Mouse (Mus musculus) embryonic facial prominence, embryonic 11.5 days (tissue): ENCODE measurements around the gene Muc4. TPM values are rescaled to one million over a fixed set of nuclear protein-coding genes. Genes with fewer than 3 reads are reported as not detected.

ENCODE experiments used
- ATAC-seq: fragments of 200-750 bp; cut with Nextera tagmentation; replicated peaks from 2 replicates; pipeline ENCODE4 v1.8.0; 2017; ENCODE audit warnings: low read depth; ENCODE audit not compliant: insufficient number of reproducible peaks, low FRiP score, low TSS enrichment
- DNase-seq: peaks from one replicate; pipeline ENCODE4 v3.0.0-alpha.2; 2015; ENCODE audit warnings: low spot score
- H3K27ac ChIP-seq: fragments of 300-500 bp; sonication (generic); replicated peaks from 2 replicates; pipeline ENCODE4 v1.5.1; 2014; ENCODE audit warnings: mild to moderate bottlenecking, low read depth, low read length, control low read depth
- H3K27me3 ChIP-seq: fragments of 300-500 bp; sonication (generic); 2 replicates; pipeline ENCODE4 v1.6.1; 2014; ENCODE audit warnings: mild to moderate bottlenecking, low read length, moderate library complexity, mixed read lengths; ENCODE audit not compliant: control insufficient read depth, insufficient read depth
- H3K36me3 ChIP-seq: fragments of 300-500 bp; sonication (generic); replicated peaks from 2 replicates; pipeline ENCODE4 v1.6.1; 2014; ENCODE audit warnings: low read depth, mild to moderate bottlenecking, low read length, moderate library complexity, mixed read lengths; ENCODE audit not compliant: control insufficient read depth, insufficient read depth
- H3K4me1 ChIP-seq: fragments of 300-500 bp; sonication (generic); 2 replicates; pipeline ENCODE4 v1.6.1; 2014; ENCODE audit warnings: low read length, mixed read lengths; ENCODE audit not compliant: control insufficient read depth, insufficient read depth
- H3K4me2 ChIP-seq: fragments of 300-500 bp; sonication (generic); 2 replicates; pipeline ENCODE4 v1.6.1; 2014; ENCODE audit warnings: low read depth, mild to moderate bottlenecking, control low read depth, low read length, moderate library complexity
- H3K4me3 ChIP-seq: fragments of 300-500 bp; sonication (generic); 2 replicates; pipeline ENCODE4 v1.5.1; 2014; ENCODE audit warnings: low read depth, low read length, control low read depth
- H3K9ac ChIP-seq: fragments of 300-500 bp; sonication (generic); replicated peaks from 2 replicates; pipeline ENCODE4 v1.6.1; 2014; ENCODE audit warnings: mild to moderate bottlenecking, control low read depth, low read length
- H3K9me3 ChIP-seq: fragments of 300-500 bp; sonication (generic); replicated peaks from 2 replicates; pipeline ENCODE4 v1.6.1; 2016; ENCODE audit warnings: mild to moderate bottlenecking, low read length, inconsistent platforms, mixed read lengths; ENCODE audit not compliant: control insufficient read depth
- WGBS: fragments of 180-500 bp; shearing (Covaris S2); extraction: QIAGEN DNeasy Blood & Tissue Kit; methylation state at CpG from one replicate; pipeline ENCODE4 v1.1.7; 2014; 5-methylcytosine and 5-hydroxymethylcytosine counted together
- polyA plus RNA-seq: library from polyadenylated mRNA; unstranded; fragments of >200 nt; fragmentation: Nextera tagmentation; extraction: Ambion mirVana; gene quantifications from 2 replicates; pipeline ENCODE4 v1.2.1, GENCODE M21; 2014

Gene Muc4
- polyA plus RNA-seq, 1 experiment from 2014 or later = not detected

- no peaks in the 10 kb centered on the region for H3K9me3 ChIP-seq
- H3K27ac ChIP-seq = no peak overlapping the region
- H3K27me3 ChIP-seq = no peaks in the 10 kb centered on the region
- WGBS = 96% methylated on average over 1 of the region's 1 CpGs
- H3K4me1 ChIP-seq = no peaks in the 10 kb centered on the region
- no peak overlapping the region for H3K4me3 ChIP-seq
- no peak for DNase-seq
- no peak overlapping the region for H3K9ac ChIP-seq
- H3K36me3 ChIP-seq = no peaks in the 10 kb centered on the region
- ATAC-seq = no peak
- no peak overlapping the region for H3K4me2 ChIP-seq
Observed at GRCm38 (mm10) chr16:32795177-32795576, 59.5 kb downstream of the Muc4 start.

- Histone ChIP-seq H3K36me3 (no peaks in the 10 kb centered on the region), H3K27me3 (no peaks in the 10 kb centered on the region), H3K9me3 (no peaks in the 10 kb centered on the region), H3K27ac (no peak overlapping the region), H3K9ac (no peak overlapping the region), H3K4me2 (no peak overlapping the region), H3K4me1 (no peaks in the 10 kb centered on the region), H3K4me3 (no peak overlapping the region)
- no peak for DNase-seq
- no peak for ATAC-seq
- 68% methylated on average over 14 of the region's 14 CpGs for WGBS
Observed at GRCm38 (mm10) chr16:32796676-32797425, 61.2 kb downstream of the Muc4 start.

- no peak within 1 kb of the TSS for H3K27ac ChIP-seq
- no peaks in the 10 kb centered on the region for H3K36me3 ChIP-seq
- no peaks in the 10 kb centered on the region for H3K4me1 ChIP-seq
- H3K4me2 ChIP-seq = no peak within 1 kb of the TSS
- WGBS = 89% methylated on average over 3 of the region's 3 CpGs
- no peak within 1 kb of the TSS for H3K4me3 ChIP-seq
- DNase-seq = no peak
- no peaks in the 10 kb centered on the region for H3K9me3 ChIP-seq
- no peaks in the 10 kb centered on the region for H3K27me3 ChIP-seq
- ATAC-seq = no peak
- no peak within 1 kb of the TSS for H3K9ac ChIP-seq
Observed at GRCm38 (mm10) chr16:32797426-32797689, 61.7 kb downstream of the Muc4 start, which contains the start of gene Muc20. Muc20 (minus strand) TSS chr16:32797435.

- no peaks in the 10 kb centered on the region for H3K27me3 ChIP-seq
- H3K9me3 ChIP-seq = no peaks in the 10 kb centered on the region
- no peak overlapping the region for H3K4me3 ChIP-seq
- no peak overlapping the region for H3K9ac ChIP-seq
- WGBS = 64% methylated on average over 6 of the region's 6 CpGs
- H3K4me1 ChIP-seq = no peaks in the 10 kb centered on the region
- no peak overlapping the region for H3K27ac ChIP-seq
- H3K4me2 ChIP-seq = no peak overlapping the region
- no peak for DNase-seq
- ATAC-seq = no peak
- H3K36me3 ChIP-seq = no peaks in the 10 kb centered on the region
Observed at GRCm38 (mm10) chr16:32803252-32803853, 67.7 kb downstream of the Muc4 start.

GRCm38 (mm10) chr16:32803901-32804300 is 68.2 kb downstream of the Muc4 start:
- Histone ChIP-seq H3K4me3 (no peak overlapping the region), H3K4me1 (no peaks in the 10 kb centered on the region), H3K9ac (no peak overlapping the region), H3K9me3 (no peaks in the 10 kb centered on the region), H3K4me2 (no peak overlapping the region), H3K27me3 (no peaks in the 10 kb centered on the region), H3K27ac (no peak overlapping the region), H3K36me3 (no peaks in the 10 kb centered on the region)
- DNase-seq (no peak), ATAC-seq (no peak)
- 45% methylated on average over 5 of the region's 5 CpGs for WGBS

GRCm38 (mm10) chr16:32805151-32805550 is 69.5 kb downstream of the Muc4 start:
- H3K4me3 ChIP-seq = no peak overlapping the region
- no peaks in the 10 kb centered on the region for H3K36me3 ChIP-seq
- no peak overlapping the region for H3K4me2 ChIP-seq
- no peaks in the 10 kb centered on the region for H3K27me3 ChIP-seq
- no peak overlapping the region for H3K27ac ChIP-seq
- ATAC-seq (no peak), DNase-seq (no peak)
- WGBS = 84% methylated on average over 7 of the region's 7 CpGs
- H3K4me1 ChIP-seq = no peaks in the 10 kb centered on the region
- no peaks in the 10 kb centered on the region for H3K9me3 ChIP-seq
- H3K9ac ChIP-seq = no peak overlapping the region

GRCm38 (mm10) chr16:32807408-32808185 is 71.9 kb downstream of the Muc4 start:
- WGBS = 54% methylated on average over 8 of the region's 8 CpGs
- ATAC-seq = no peak
- Histone ChIP-seq H3K4me2 (no peak overlapping the region), H3K27me3 (no peaks in the 10 kb centered on the region), H3K9me3 (no peaks in the 10 kb centered on the region), H3K4me1 (no peaks in the 10 kb centered on the region), H3K36me3 (no peaks in the 10 kb centered on the region), H3K4me3 (no peak overlapping the region), H3K27ac (no peak overlapping the region), H3K9ac (no peak overlapping the region)
- no peak for DNase-seq

- DNase-seq (no peak), ATAC-seq (no peak)
- Histone ChIP-seq H3K4me3 (no peak within 1 kb of the TSS), H3K4me2 (no peak within 1 kb of the TSS), H3K4me1 (peaks cover 3% of the 10 kb centered on the region; the same call in 1 of the 2 replicates), H3K36me3 (no peaks in the 10 kb centered on the region), H3K27ac (no peak within 1 kb of the TSS), H3K27me3 (no peaks in the 10 kb centered on the region), H3K9me3 (no peaks in the 10 kb centered on the region), H3K9ac (no peak within 1 kb of the TSS)
- 86% methylated on average over 4 of the region's 4 CpGs for WGBS
Observed at GRCm38 (mm10) chr16:32810321-32810720, 74.6 kb downstream of the Muc4 start, which contains the start of gene Smbd1. Smbd1 (minus strand) TSS chr16:32810477.
